Mouse (Mus musculus): Measurements from ENCODE around the gene Eif2b2.
A peak's percentile ranks its signal among the peaks of the same experiment; 100 is the strongest.

The Eif2b2 gene

DNA sequence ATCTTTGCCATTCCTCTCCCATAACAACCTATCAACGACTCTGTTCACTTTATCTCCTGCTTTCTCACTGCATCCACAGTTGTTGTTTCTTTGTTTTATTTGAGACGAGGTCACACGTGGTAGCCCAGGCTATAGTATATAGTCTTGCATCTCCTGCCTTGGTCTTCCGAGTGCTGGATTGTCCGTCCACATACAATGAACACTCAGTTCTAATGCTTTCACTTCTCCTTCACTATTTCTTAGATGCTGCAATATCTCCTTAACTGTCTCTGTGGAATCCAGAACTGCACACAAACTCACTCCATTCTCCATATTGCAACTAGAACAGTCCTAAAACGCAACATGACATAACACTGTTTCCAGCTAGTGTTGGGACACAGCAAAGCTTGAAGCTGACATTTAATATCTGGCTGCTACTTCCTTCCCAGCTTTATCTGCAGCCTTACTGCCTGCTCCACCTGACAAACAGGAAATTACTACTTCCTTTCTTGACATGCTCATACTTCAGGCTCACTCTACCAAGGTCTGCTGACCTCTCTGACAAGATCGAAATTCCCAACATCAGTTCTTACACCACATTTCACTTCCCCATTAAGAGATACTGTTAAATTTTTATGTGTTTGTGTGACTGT lies 37.8 kb downstream of the Eif2b2 start:
- no peak for DNase-seq

DNA sequence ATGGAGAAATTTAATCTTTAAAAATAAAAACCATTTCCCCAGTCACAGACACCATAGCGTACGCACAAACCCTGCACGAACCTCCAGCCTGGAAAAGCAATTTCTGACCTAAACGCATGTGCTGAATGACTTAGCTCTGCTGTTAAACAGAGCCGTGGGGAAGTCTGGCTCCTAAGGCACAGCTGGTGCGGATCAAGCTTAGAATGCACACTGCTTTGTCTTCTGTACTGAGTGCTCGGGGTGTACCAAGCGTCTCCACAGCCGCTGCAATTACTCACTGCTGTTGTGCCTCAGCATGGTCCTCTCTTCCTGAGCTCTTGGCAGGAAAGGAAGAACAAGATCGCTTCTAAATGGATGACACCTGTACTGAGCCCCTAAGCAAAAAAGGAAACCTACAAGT lies 43.2 kb downstream of the Eif2b2 start:
- DNase-seq, result no peak

- DNase-seq, result no peak
Measured at GRCm38 (mm10) chr12:85263190-85263589, 43.9 kb downstream of the Eif2b2 start.

GRCm38 (mm10) chr12:85264531-85264930 lies 45.2 kb downstream of the Eif2b2 start:
- no peak for DNase-seq

- no peak for DNase-seq
Measured at GRCm38 (mm10) chr12:85264940-85265339, 45.7 kb downstream of the Eif2b2 start.

GRCm38 (mm10) chr12:85266248-85266647 lies 47.0 kb downstream of the Eif2b2 start:
- DNase-seq, result no peak

GRCm38 (mm10) chr12:85269821-85270220 lies 50.5 kb downstream of the Eif2b2 start:
- no peak for DNase-seq

DNA sequence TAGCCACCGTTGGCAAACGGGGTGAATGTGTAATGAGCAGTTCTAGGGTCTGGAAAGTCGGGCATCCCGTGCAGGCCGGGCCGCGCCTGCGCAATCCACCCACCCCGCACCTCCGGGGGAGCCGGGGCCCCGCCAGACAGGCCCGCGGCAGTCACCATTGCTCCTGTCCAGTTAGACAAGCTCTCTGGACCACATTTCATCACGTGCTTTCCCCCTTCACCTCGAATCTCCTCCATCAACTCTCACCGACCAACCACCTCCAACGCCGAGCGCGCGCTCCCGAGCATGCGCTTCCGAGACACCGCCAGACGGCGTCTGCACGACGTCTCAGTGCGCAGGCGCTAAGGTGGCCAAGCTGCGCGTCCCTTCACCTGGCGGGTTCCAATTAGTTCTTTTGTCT lies 51.0 kb downstream of the Eif2b2 start, which contains the start of gene Mlh3:
Gene Mlh3, minus strand, starts transcription at position 281 of the 400 bp plus-strand sequence.
- peak; percentile 84 to 90 for DNase-seq

DNA sequence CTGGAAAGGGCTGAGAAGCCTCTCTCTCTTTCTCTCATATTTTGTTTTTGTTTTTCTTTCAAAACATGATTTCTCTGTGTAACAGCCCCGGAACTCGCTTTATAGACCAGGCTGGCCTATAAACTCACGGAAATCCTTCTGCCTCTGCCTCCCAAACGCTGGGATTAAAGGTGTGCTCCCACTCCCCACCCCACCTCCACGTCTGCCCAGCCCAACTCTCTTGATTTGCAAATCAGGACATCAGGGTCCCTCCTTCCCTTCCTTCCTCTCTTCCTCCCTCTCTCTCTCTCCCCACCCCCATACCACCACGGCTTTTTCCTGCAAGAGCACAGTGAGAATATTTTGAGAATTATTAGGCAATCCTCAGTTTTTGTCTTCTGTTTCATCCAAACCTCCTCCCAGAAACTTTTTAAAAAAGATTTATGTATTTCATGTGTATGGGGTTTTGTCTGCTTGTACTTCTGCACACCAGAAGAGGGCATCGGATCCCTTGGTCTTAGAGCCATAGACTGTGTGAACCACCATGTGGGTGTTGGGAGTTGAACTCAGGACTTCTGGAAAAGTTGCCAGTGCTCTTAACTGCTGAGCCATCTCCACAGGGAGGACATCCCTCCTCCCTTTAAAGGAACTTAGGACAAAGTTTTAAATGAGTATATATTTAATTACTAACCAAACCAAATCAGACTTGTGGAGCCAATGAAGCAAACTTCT lies 52.0 kb downstream of the Eif2b2 start:
- no peak for DNase-seq

- no peak for DNase-seq
Measured at GRCm38 (mm10) chr12:85271843-85272206, 52.5 kb downstream of the Eif2b2 start.

- DNase-seq, result no peak
Measured at GRCm38 (mm10) chr12:85273508-85273907, 54.2 kb downstream of the Eif2b2 start.
